Mouse (Mus musculus) brain, adult 2 months (tissue): Measurements from ENCODE around the gene Zcchc3.

Source experiments
- DNase-seq: peaks from one replicate; pipeline ENCODE4 v3.0.0; 2011; ENCODE audit warnings: low read depth, low spot score

Gene Zcchc3

GRCm38 (mm10) chr2:152409781-152410180, 5.0 kb downstream of the Zcchc3 start:
- DNase-seq, result no peak

GRCm38 (mm10) chr2:152406126-152406525, 8.7 kb downstream of the Zcchc3 start:
- DNase-seq, result peak; percentile 99

- no peak for DNase-seq
These were observed 15.7 kb downstream of the Zcchc3 start for GRCm38 (mm10) chr2:152399122-152399542.

DNA sequence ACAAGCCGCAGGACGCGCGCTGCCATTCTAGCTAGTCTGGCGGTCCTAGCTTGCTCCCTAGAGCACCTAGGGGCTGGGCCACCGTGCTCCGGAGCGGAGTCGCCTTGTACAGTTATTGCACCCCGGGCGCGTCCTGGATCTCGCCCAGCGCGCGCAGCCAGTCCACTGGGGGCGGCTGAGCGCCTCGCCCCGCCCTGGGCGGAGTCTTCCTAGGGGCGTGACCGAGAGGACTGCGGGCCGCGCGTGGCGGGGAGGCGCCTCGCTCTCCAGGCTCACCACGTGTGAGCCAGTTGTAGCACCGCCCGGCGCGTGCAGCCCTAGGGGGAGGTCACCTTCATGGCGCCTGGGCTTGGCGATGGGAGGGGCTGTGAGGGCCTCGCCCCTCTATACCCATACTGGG, 16.1 kb downstream of the Zcchc3 start:
- DNase-seq, result peak; percentile 96

DNA sequence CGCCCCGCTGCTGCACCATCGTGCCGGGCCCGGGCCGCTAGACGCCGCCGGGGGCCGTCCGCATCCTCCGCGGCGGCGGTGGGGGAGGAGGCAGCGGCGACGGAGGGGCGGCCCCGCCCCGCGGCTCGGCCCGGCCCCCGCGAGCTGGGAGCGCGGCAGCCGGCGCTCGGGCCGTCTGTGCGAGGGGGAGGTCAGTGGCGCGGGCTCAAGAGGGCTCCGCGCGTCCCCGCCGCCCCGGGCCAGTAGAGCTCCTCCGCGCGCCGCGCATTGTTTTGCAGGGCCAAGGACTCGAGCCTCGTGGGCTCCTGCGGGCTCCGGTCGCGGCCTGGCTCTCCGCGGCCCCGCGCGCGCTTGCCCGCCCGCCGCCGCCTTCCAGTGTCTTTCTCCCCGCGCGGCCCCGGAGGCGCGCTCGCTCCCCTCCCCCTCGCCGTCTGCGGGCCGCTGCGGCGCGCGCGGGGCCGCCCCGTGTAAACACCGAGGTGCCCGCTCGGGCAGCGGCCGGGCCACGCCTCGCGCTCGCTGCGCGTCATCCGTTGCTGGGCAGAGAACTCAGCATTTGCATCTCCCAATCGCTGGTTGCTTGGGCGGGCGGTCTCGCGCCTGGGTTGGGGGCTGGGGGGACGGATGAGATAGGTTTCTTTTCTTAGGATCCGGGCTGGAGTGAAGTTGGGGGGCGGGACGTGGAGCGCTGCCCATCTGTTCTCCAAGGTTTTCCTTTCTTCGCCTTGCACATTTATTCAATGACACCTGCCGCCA, 17.0 kb downstream of the Zcchc3 start, which contains the start of gene Sox12:
Gene Sox12, minus strand, starts transcription at position 384 of the 756 bp plus-strand sequence.
- peak; percentile 98 for DNase-seq

DNA sequence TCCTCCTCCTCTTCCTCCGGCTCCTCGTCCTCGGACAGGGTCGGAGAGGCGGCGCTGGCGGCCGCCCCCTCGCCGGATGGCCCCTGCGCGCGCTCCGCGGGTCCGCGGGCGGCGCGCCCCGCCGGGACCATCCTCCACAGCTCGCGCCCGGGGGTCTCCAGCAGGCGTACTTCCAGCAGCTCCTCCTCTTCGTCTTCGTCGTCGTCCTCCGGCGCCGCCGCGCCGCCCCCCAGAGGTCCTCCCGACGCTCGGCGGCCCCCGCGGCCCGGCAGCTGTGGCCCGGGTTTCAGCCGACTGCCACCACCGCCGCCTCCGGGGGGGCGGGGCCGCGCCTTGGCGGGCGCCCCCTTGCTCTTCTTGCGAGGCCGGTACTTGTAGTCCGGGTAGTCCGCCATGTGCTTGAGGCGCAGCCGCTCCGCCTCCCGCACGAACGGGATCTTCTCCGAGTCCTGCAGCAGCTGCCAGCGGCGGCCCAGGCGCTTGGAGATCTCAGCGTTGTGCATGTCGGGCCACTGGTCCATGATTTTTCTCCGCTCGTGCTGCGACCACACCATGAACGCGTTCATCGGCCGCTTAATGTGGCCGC, 17.7 kb downstream of the Zcchc3 start:
- peak; percentile 90 for DNase-seq

- peak; percentile 97 for DNase-seq
These were observed 18.5 kb downstream of the Zcchc3 start for GRCm38 (mm10) chr2:152396110-152397003.

GRCm38 (mm10) chr2:152395271-152395920, 19.4 kb downstream of the Zcchc3 start:
- no peak for DNase-seq

DNA sequence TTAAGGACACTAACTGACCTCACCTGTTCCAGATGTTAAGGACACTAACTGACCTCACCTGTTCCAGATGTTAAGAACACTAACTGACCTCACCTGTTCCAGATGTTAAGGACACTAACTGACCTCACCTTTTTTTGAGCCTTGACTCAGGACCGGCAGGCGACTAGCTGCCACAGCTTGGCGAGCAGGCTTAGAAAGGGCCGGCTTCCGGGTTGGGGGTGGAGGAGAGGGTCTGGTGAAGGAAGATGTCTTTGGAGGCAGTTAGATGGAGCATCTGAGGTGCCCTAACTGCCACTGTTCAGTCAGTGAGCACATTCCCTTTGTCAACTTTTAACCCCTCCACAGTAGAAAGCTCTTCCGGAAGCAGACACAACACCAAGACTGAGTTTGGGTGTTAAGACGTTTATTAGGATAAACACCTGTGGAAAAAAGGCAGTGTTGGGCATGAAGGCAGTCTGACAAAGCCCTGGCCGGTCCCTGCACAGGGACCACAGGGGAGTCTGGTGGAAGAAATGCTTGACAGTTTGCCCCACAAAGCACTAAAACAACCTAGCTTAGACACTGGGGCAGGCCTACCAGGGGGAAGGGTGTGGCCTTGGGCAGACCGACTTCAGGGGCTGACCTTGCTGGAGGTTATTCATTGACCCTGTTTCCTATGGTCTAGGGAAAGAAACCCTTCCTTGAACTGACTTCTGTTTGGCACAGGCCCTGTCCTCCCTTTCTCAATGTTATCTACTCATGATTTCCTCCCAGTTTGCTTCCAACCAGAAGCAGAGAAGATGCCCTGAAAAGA, 21.4 kb downstream of the Zcchc3 start:
- no peak for DNase-seq

- DNase-seq, result peak; percentile 88
These were observed 22.0 kb downstream of the Zcchc3 start for GRCm38 (mm10) chr2:152392786-152393185.

GRCm38 (mm10) chr2:152384191-152384590, 30.6 kb downstream of the Zcchc3 start:
- DNase-seq, result no peak

GRCm38 (mm10) chr2:152376345-152376741, 38.5 kb downstream of the Zcchc3 start, which contains the start of gene Nrsn2:
Gene Nrsn2 (minus strand): TSS chr2:152376638.
- peak; percentile 80 for DNase-seq

GRCm38 (mm10) chr2:152375652-152376344, 39.0 kb downstream of the Zcchc3 start:
- DNase-seq, result peak; percentile 85

DNA sequence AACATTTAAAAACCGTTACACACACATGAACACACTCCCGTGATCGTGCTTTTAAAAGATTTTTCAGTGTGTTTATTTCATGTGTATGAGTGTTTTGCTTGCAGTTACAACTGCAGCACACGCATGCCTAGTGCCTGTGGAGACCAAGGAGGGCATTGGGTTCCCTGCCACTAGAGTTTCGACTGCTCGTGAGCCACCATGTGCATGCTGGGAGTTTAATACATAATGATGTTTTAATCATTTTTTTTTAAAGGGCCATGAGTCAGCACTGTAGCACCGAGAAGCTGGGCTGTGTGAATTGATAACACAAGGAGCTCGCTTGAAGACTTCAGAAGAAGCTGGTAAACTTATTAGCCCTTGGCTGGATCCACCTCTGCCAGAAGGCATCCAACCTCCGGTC, 41.3 kb downstream of the Zcchc3 start:
- no peak for DNase-seq

- DNase-seq, result no peak
These were observed 42.2 kb downstream of the Zcchc3 start for GRCm38 (mm10) chr2:152372661-152373060.

- DNase-seq, result no peak
These were observed 42.7 kb downstream of the Zcchc3 start for GRCm38 (mm10) chr2:152372104-152372503.

- DNase-seq, result peak; percentile 76
These were observed 46.2 kb downstream of the Zcchc3 start for GRCm38 (mm10) chr2:152368532-152369140.

GRCm38 (mm10) chr2:152367917-152368316, 46.9 kb downstream of the Zcchc3 start:
- DNase-seq, result no peak
